Mouse (Mus musculus) liver, embryonic 12.5 days (tissue): ENCODE measurements around the gene Myh3. TPM values are rescaled to one million over a fixed set of nuclear protein-coding genes. Genes with fewer than 3 reads are reported as not detected.

Source experiments
- ATAC-seq: fragments of 200-750 bp; cut with Nextera tagmentation; 2 replicates; pipeline ENCODE4 v1.8.0; 2017; ENCODE audit warnings: moderate number of reproducible peaks, mild to moderate bottlenecking, moderate library complexity
- H3K27ac ChIP-seq: fragments of 300-500 bp; sonication (generic); 2 replicates; pipeline ENCODE4 v1.5.1; 2016; ENCODE audit warnings: mild to moderate bottlenecking
- H3K27me3 ChIP-seq: fragments of 300-500 bp; sonication (generic); replicated peaks from 2 replicates; pipeline ENCODE4 v1.6.1; 2016; ENCODE audit warnings: mild to moderate bottlenecking, moderate library complexity
- H3K36me3 ChIP-seq: fragments of 300-500 bp; sonication (generic); 2 replicates; pipeline ENCODE4 v1.6.1; 2016; ENCODE audit warnings: mild to moderate bottlenecking, moderate library complexity
- H3K4me1 ChIP-seq: fragments of 300-500 bp; sonication (generic); 2 replicates; pipeline ENCODE4 v1.6.1; 2016
- H3K4me2 ChIP-seq: fragments of 300-500 bp; sonication (generic); 2 replicates; pipeline ENCODE4 v1.6.1; 2016; ENCODE audit warnings: mild to moderate bottlenecking, moderate library complexity
- H3K4me3 ChIP-seq: fragments of 300-500 bp; sonication (generic); 2 replicates; pipeline ENCODE4 v1.5.1; 2016; ENCODE audit warnings: mild to moderate bottlenecking, moderate library complexity
- H3K9ac ChIP-seq: fragments of 300-500 bp; sonication (generic); 2 replicates; pipeline ENCODE4 v1.6.1; 2016; ENCODE audit warnings: mild to moderate bottlenecking, moderate library complexity
- H3K9me3 ChIP-seq: fragments of 300-500 bp; sonication (generic); replicated peaks from 2 replicates; pipeline ENCODE4 v1.6.1; 2016; ENCODE audit warnings: mild to moderate bottlenecking, moderate library complexity
- WGBS: fragments of 180-500 bp; shearing (Covaris S2); methylation state at CpG from one replicate; pipeline ENCODE4 v1.1.7; 2016; ENCODE audit not compliant: insufficient replicate concordance; 5-methylcytosine and 5-hydroxymethylcytosine counted together
- polyA plus RNA-seq: library from polyadenylated mRNA; unstranded; fragments of >200 nt; fragmentation: Nextera tagmentation; extraction: Ambion mirVana; gene quantifications from 2 replicates; pipeline ENCODE4 v1.2.1, GENCODE M21; 2016

The Myh3 gene
- polyA plus RNA-seq, 1 experiment from 2014 or later: 0.58 TPM

GRCm38 (mm10) chr11:67112019-67112850 lies 34.1 kb downstream of the Myh3 start:
- no peaks in the 10 kb centered on the region for H3K9me3 ChIP-seq
- H3K27me3 ChIP-seq: peaks cover 3% of the 10 kb centered on the region; the same call in 1 of the 2 replicates
- 26% methylated on average over 11 of the region's 11 CpGs for WGBS
- H3K27ac ChIP-seq: no peak overlapping the region
- no peak overlapping the region for H3K4me3 ChIP-seq
- no peaks in the 10 kb centered on the region for H3K36me3 ChIP-seq
- no peak overlapping the region for H3K4me2 ChIP-seq
- ATAC-seq: no peak
- H3K4me1 ChIP-seq: no peaks in the 10 kb centered on the region
- no peak overlapping the region for H3K9ac ChIP-seq

GRCm38 (mm10) chr11:67112851-67113202 lies 34.7 kb downstream of the Myh3 start:
- H3K36me3 ChIP-seq: no peaks in the 10 kb centered on the region
- H3K4me3 ChIP-seq: no peak overlapping the region
- no peaks in the 10 kb centered on the region for H3K9me3 ChIP-seq
- H3K4me1 ChIP-seq: no peaks in the 10 kb centered on the region
- peaks cover 3% of the 10 kb centered on the region; the same call in 1 of the 2 replicates for H3K27me3 ChIP-seq
- ATAC-seq: no peak
- no peak overlapping the region for H3K27ac ChIP-seq
- WGBS: 36% methylated on average over 11 of the region's 11 CpGs
- no peak overlapping the region for H3K4me2 ChIP-seq
- no peak overlapping the region for H3K9ac ChIP-seq

GRCm38 (mm10) chr11:67113381-67113780 lies 35.3 kb downstream of the Myh3 start:
- Histone ChIP-seq H3K36me3 (no peaks in the 10 kb centered on the region), H3K4me2 (no peak overlapping the region), H3K9ac (no peak overlapping the region), H3K27ac (no peak overlapping the region), H3K4me1 (no peaks in the 10 kb centered on the region), H3K27me3 (peaks cover 3% of the 10 kb centered on the region; the same call in 1 of the 2 replicates), H3K9me3 (no peaks in the 10 kb centered on the region), H3K4me3 (no peak overlapping the region)
- WGBS: 65% methylated on average over 6 of the region's 6 CpGs
- ATAC-seq: no peak

- no peak for ATAC-seq
- Histone ChIP-seq H3K9me3 (no peaks in the 10 kb centered on the region), H3K4me3 (no peak overlapping the region), H3K27ac (no peak overlapping the region), H3K4me1 (no peaks in the 10 kb centered on the region), H3K27me3 (no peaks in the 10 kb centered on the region; the same call in 1 of the 2 replicates), H3K4me2 (no peak overlapping the region), H3K36me3 (no peaks in the 10 kb centered on the region), H3K9ac (no peak overlapping the region)
- WGBS: 68% methylated on average over 5 of the region's 5 CpGs
These were observed 36.2 kb downstream of the Myh3 start for GRCm38 (mm10) chr11:67114261-67114660.

GRCm38 (mm10) chr11:67114901-67115300 lies 36.8 kb downstream of the Myh3 start:
- H3K27ac ChIP-seq: no peak overlapping the region
- no peaks in the 10 kb centered on the region for H3K36me3 ChIP-seq
- H3K9ac ChIP-seq: no peak overlapping the region
- H3K4me1 ChIP-seq: no peaks in the 10 kb centered on the region
- H3K4me2 ChIP-seq: no peak overlapping the region
- WGBS: 75% methylated on average over 12 of the region's 12 CpGs
- ATAC-seq: no peak
- no peaks in the 10 kb centered on the region for H3K9me3 ChIP-seq
- H3K4me3 ChIP-seq: no peak overlapping the region
- no peaks in the 10 kb centered on the region; the same call in 1 of the 2 replicates for H3K27me3 ChIP-seq

- no peak overlapping the region for H3K9ac ChIP-seq
- H3K36me3 ChIP-seq: no peaks in the 10 kb centered on the region
- no peak overlapping the region for H3K4me3 ChIP-seq
- H3K4me2 ChIP-seq: no peak overlapping the region
- no peak overlapping the region for H3K27ac ChIP-seq
- WGBS: 47% methylated on average over 5 of the region's 5 CpGs
- no peaks in the 10 kb centered on the region for H3K27me3 ChIP-seq
- no peaks in the 10 kb centered on the region for H3K9me3 ChIP-seq
- ATAC-seq: no peak
- H3K4me1 ChIP-seq: no peaks in the 10 kb centered on the region
These were observed 38.6 kb downstream of the Myh3 start for GRCm38 (mm10) chr11:67116725-67117124.

- Histone ChIP-seq H3K4me1 (no peaks in the 10 kb centered on the region), H3K4me3 (no peak overlapping the region), H3K4me2 (no peak overlapping the region), H3K9ac (no peak overlapping the region), H3K9me3 (no peaks in the 10 kb centered on the region), H3K27ac (no peak overlapping the region), H3K27me3 (no peaks in the 10 kb centered on the region), H3K36me3 (no peaks in the 10 kb centered on the region)
- 38% methylated on average over 4 of the region's 4 CpGs for WGBS
- ATAC-seq: no peak
These were observed 41.5 kb downstream of the Myh3 start for GRCm38 (mm10) chr11:67119539-67120070.

- H3K36me3 ChIP-seq: no peaks in the 10 kb centered on the region
- ATAC-seq: no peak
- 64% methylated on average over 12 of the region's 12 CpGs for WGBS
- H3K4me3 ChIP-seq: no peak overlapping the region
- no peak overlapping the region for H3K4me2 ChIP-seq
- no peaks in the 10 kb centered on the region for H3K4me1 ChIP-seq
- no peaks in the 10 kb centered on the region for H3K27me3 ChIP-seq
- H3K9me3 ChIP-seq: no peaks in the 10 kb centered on the region
- no peak overlapping the region for H3K27ac ChIP-seq
- H3K9ac ChIP-seq: no peak overlapping the region
These were observed 42.7 kb downstream of the Myh3 start for GRCm38 (mm10) chr11:67120697-67121294.

- no peaks in the 10 kb centered on the region for H3K36me3 ChIP-seq
- H3K4me2 ChIP-seq: no peak overlapping the region
- no peak for ATAC-seq
- H3K27ac ChIP-seq: no peak overlapping the region
- 77% methylated on average over 7 of the region's 7 CpGs for WGBS
- H3K9me3 ChIP-seq: no peaks in the 10 kb centered on the region
- no peaks in the 10 kb centered on the region for H3K4me1 ChIP-seq
- no peaks in the 10 kb centered on the region for H3K27me3 ChIP-seq
- no peak overlapping the region for H3K4me3 ChIP-seq
- H3K9ac ChIP-seq: no peak overlapping the region
These were observed 46.8 kb downstream of the Myh3 start for GRCm38 (mm10) chr11:67124943-67125342.

GRCm38 (mm10) chr11:67125361-67125760 lies 47.3 kb downstream of the Myh3 start:
- Histone ChIP-seq H3K27ac (no peak overlapping the region), H3K36me3 (no peaks in the 10 kb centered on the region), H3K4me2 (no peak overlapping the region), H3K27me3 (no peaks in the 10 kb centered on the region), H3K4me1 (no peaks in the 10 kb centered on the region), H3K9me3 (no peaks in the 10 kb centered on the region), H3K9ac (no peak overlapping the region), H3K4me3 (no peak overlapping the region)
- no peak for ATAC-seq
- WGBS: 68% methylated on average over 17 of the region's 17 CpGs

- no peaks in the 10 kb centered on the region for H3K36me3 ChIP-seq
- no peak overlapping the region for H3K27ac ChIP-seq
- no peaks in the 10 kb centered on the region for H3K9me3 ChIP-seq
- no peak for ATAC-seq
- no peaks in the 10 kb centered on the region for H3K4me1 ChIP-seq
- H3K4me3 ChIP-seq: no peak overlapping the region
- WGBS: 55% methylated on average over 2 of the region's 2 CpGs
- H3K4me2 ChIP-seq: no peak overlapping the region
- no peaks in the 10 kb centered on the region for H3K27me3 ChIP-seq
- H3K9ac ChIP-seq: no peak overlapping the region
These were observed 55.4 kb downstream of the Myh3 start for GRCm38 (mm10) chr11:67133526-67133925.

- Histone ChIP-seq H3K4me1 (no peaks in the 10 kb centered on the region), H3K27ac (no peak overlapping the region), H3K4me3 (no peak overlapping the region), H3K9ac (no peak overlapping the region), H3K9me3 (no peaks in the 10 kb centered on the region), H3K27me3 (no peaks in the 10 kb centered on the region), H3K36me3 (no peaks in the 10 kb centered on the region), H3K4me2 (no peak overlapping the region)
- ATAC-seq: no peak
- 70% methylated on average over 6 of the region's 6 CpGs for WGBS
These were observed 56.6 kb downstream of the Myh3 start for GRCm38 (mm10) chr11:67134654-67135053.
